Mouse (Mus musculus): Measurements from ENCODE around the gene Ccdc28a.

Ccdc28a gene

DNA sequence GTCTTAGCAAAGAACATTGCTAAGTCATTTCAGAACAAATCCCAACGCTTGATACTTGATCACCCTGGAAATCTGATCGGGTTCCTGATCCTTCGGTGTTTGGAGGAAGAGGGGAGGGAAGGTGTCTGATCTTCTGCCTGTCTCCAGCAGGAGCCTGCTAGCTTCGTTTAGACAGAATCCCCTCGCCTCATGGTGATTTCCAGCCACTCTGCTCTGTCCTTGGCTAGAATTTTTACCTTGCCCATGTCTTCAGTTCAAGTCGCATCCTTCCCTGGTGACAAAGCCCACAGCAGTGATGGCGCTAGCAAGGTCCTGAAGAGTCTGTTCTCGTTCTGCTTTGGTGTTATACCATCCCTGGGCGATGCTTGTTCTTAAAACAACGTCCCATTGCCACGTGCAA lies 40.6 kb downstream of the Ccdc28a start:
- no peak for DNase-seq

DNA sequence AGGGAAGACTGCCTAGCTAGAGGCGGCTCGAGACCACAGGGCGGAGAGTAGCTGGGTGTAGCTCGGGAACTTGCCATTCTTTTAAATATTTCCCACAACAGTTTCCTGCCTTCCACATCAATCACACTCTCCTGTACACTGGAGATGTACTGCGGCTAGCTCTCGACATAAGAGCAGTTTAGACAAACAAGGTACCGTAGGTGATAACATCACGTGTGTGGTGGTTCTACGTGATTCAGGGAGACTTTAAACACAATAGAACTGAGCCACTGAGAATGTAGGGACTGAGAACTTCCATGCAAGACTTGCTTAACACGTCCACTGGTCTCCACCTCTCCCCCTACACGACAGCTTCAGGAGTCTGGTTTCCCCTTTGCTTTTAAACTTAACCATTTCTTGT lies 41.6 kb downstream of the Ccdc28a start:
- no peak for DNase-seq

DNA sequence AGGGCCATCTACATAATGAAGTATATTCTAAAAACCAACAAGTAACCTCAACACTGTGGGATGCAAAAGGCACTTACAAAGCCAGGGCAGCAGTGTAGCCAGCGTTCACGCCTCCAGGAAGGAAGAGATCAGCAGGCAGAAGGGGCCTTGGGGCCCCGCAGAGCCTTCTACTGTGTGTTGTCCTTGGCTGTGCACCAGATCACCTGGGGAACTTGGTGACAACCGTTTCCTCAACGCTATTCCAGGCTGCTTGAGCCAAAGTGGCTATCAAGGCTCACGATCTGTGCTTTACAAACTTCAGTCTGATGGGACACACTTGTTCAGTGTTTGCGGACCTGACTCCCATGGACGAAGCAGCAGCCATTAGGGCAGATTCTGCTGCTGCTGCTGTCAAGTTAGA lies 43.1 kb downstream of the Ccdc28a start:
- no peak for DNase-seq

DNA sequence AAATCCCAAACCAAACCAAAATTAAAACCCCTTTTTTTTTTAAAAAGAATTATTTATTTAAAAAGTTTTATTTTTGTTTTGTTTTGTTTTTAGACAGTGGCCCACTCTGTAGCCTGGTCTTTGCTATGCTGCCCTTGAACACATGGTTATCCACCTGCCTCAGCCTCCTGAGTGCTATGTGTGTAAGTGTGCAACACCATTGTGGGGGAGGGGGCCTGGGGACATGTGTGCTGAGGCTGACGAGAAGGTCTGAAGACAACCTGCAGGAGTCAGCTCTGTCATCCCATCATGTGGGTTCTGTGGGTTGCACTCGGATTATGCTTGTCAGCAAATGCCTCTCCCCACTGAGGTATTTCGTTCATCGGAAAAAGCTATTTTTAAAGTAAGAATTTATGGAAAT lies 45.3 kb downstream of the Ccdc28a start:
- DNase-seq = no peak

DNA sequence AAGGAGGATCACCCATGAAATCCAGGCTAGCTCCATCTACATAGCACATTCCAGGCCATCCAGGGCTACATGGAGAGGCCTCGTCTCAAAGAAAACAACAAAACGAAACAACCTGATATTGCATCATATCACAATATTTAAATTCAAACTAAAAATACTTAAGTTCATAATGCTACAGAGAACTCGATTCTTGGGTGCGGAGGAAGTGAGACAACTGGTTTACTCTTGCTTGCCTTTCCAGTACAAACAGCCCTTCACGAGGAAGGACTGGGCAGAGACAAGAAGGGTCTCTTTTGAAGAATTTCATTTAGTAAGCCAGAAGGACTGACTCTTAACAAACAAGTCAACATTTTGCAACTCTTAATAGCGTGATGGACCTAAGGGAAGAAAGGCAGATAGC lies 46.2 kb downstream of the Ccdc28a start:
- no peak for DNase-seq

DNA sequence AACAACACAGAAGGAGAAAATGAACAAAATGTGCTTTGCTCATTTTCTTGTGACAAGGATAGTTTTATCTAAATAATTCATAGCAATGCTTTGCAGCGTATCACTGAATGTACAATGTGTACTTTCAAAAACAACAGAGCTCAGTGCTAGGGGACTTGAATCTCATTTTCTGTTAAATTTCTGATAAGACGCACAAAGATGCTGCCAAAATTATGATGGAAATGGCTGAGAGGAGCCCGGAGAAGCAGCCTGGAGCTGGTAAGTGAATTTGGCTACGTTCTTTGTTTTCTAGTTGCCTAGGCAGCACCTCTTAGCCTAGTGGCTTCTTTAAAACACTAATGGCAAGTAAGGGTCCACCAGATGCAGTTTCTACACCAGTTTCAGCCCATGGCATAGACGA lies 52.6 kb downstream of the Ccdc28a start:
- DNase-seq = no peak

DNA sequence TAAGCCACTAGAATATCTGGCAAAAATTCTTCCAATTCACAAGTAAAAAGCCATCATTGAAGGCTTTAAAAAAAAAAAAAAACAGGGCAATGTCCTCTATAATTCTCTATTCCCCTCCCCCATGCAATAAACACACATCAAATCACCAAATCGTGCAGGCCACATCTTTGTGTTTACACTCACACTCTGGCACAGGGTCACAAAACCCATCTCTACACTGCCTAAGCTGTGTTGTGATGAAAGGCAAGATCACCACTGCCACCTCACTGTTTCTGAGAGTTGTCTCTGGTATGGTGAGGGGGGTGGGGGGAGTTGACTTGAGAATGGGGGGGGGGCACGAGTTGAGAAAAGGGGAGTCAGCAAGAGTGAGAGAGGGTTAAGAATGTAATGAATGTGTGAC lies 57.5 kb downstream of the Ccdc28a start:
- DNase-seq = no peak

DNA sequence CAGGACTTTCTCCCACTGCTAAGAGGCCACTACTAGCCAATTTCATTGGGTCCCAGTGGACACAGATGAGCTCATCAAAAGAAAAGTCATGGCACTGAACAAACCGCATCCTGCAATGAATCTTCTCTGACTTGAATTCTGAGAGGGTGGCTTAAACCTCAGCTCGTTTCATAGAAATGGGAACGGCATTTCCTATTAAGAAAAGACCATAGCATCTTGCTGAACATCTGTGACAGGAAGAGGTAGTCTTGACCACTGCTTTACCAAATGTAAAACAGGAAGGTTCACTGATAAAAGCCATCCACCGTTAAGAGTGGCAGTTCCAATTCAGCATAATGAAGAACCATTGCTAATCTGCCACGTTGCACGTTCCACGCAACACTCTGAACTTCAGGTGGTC lies 58.1 kb downstream of the Ccdc28a start:
- no peak for DNase-seq

DNA sequence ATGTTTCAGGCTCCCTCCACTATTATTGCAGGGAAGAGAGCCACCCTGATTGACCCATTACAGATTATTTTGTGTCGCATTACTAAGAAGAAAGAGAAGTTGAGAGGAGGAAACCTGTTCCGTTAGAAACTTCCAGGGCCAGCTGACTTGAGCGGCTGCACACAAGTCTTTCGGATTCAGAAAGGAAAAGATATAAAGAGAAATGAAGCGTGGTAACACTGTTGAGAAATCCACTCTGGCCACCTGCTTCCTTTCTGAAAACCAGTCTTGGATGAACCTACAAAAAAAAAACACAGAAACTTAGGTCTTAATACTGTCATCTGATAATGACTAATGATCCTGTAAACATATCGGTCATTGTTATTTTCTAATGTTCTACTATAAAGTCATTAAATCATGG lies 59.7 kb downstream of the Ccdc28a start:
- DNase-seq = no peak
